Mouse (Mus musculus) frontal cortex, adult (tissue): ENCODE results near the gene Smc4.
A peak's percentile ranks its signal among the peaks of the same experiment; 100 is the strongest.
"Not testable (repeated sequence)": the region's sequence is repeated elsewhere in the genome, so short reads cannot be mapped to it uniquely, and the experiment has no call there.

Experiments
- ATAC-seq: cut with Nextera tagmentation; 2 replicates; pipeline ENCODE4 v1.9.2; 2017; ENCODE audit warnings: mild to moderate bottlenecking, moderate library complexity, mixed read lengths; ENCODE audit not compliant: low TSS enrichment

The Smc4 gene

DNA sequence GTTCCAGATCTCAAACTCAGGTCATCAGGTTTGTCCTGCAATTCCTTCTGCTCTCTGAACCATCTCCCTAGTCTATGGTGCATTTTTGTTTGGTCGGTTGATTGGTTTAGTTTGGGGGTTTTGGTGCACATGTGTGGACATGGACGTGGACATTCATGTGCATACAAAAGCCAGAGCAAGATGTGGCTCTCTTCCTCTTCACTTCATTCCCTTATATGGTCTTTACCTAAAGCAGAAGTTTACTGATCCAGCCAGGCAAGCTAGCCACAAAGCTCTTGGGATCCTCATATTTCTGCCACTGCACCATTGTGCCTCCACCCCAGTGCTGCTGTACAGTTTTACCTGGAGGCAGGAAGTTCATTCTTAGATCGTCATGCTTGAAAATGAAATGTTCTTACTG lies 12.6 kb downstream of the Smc4 start:
- ATAC-seq = no peak

DNA sequence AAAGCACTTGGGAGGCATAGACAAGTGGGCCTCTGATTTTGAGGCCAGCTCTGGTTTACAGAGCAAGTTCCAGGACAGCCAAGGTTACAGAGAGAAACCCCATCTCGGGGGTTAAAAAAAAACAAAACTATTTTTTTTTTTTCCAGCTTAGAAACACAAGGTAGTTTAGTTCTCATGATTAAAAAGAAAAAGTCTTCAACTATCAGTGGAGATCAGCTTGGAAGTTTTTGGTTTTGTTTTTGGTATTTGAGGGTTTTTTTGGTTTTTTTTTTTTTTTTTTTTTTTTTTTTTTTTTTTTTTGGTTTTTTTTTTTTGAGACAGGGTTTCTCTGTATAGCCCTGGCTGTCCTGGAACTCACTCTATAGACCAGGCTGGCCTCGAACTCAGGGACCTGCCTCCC lies 14.1 kb downstream of the Smc4 start:
- not testable (repeated sequence) for ATAC-seq

DNA sequence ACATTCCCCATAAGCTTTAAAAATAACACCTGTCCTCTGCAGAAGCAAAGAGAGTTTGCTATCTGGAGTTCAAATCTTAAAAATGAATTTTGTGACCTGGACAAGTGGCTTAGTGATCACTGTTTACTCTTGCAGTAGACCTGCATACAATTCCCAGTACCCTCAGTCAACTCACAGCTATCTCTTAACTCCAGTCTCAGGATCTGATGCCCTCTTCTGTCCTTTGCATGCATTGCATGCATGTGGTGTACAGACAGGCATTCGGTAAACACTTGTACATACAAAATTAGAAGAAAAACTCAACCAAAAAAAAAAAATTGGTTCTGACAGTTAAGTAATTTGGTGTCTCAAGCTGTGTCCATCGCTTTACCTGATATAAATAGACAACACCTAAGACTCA lies 15.7 kb downstream of the Smc4 start:
- ATAC-seq = no peak

DNA sequence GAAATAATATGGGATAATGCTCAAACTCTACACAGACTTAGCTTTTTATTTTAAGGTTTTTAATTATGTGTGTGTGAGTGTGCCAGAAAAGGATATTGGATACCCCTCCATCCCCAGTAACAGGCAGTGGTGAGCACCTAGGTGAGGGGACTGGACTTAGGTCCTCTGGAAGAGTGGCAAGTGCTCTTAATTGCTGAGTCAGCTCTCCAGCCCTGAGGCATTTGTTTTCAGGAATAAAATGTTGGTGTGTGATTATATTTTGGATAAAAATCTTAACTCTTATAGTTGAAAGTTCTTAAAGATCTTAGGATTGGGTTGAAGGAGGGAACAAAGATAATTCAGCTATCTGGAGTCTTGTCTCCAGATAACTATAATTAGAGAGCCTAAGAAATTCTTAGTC lies 16.2 kb downstream of the Smc4 start:
- ATAC-seq = no peak

DNA sequence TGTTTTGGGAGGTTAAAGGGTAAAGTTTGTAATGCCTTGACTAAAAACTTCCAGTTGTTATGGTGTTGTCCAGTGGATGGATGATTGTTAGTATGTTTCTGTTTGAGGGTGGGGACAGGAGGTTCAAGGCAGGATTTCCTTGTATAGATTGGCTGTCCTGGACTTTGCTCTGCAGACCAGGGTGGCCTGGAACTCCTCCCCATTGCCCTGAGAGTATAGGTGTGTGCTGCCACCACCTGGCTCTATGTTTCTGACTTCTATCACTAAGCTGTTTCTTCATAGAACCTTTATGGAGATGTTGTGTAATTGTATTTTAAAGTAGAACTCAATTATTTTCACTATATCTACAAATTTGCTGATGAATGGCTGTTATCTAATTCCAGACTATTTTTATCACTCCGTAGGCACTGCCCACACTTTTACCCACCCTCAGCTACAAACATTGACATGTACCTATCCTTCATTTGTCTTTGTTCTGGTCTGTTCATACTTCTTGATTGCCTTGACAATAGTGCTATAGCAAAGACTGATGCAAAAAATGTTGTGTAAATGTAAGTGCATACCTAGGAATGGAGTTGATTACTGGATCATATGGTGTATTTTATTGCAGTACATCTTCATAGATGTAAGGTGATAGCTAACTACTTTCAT lies 21.7 kb downstream of the Smc4 start:
- no peak for ATAC-seq

DNA sequence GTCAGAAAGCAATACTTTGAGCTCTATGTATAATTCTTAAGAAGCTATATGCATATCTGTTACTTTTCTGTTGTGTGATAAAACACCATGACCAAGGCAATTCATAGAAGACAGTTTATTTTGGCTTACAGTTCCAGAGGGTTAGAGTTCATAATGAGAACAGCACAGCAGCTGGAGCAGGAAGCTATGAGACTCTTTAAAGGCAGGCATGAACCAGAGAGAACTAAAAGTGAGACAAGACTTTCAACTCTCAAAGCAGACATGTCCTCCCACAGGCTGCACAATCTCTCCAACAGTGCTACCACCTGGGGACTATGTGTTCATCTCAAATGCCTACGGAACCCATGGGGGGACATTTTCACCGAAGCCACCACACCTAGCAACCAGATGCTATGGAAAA lies 35.6 kb downstream of the Smc4 start:
- no peak for ATAC-seq

DNA sequence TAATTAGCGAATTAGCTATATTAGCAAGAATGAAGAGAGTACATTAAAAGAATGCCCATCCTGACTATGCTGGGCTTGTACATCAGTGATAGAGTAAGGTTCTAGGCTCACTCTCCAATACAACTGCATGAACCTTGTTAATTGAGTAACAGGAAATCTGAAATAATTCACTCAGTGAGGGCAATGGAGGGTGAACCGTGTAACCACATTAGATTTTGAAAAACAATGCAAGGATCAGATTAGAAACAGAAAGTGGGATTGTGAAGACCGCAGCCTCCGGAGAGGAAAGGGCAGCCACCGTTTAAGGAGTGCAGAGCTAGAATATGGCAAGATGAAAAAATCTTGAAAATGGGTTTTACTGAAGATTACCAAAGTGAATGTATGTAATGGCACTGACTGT lies 36.8 kb downstream of the Smc4 start:
- ATAC-seq = no peak

DNA sequence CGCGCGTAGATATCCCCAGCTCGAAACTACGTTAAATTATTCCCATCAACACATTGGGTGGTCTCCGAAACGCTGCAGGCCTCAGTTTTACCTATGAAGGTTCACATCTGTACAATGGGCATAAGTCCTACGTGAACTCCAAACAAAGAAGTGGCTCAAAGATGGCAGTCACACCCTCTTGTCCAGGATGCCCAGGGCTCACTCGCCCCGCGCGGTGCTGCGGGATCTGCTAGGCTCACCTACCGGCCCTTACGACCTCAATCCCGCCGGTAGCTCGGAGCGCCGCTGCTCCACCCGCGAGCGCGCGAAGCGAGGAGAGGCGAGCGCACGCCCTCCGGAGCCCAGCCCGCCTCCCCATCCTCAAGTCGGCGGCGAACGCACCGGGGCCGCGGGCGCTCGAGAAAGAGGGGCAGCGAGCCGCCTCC lies 39.6 kb downstream of the Smc4 start:
- ATAC-seq = peak; percentile 62

DNA sequence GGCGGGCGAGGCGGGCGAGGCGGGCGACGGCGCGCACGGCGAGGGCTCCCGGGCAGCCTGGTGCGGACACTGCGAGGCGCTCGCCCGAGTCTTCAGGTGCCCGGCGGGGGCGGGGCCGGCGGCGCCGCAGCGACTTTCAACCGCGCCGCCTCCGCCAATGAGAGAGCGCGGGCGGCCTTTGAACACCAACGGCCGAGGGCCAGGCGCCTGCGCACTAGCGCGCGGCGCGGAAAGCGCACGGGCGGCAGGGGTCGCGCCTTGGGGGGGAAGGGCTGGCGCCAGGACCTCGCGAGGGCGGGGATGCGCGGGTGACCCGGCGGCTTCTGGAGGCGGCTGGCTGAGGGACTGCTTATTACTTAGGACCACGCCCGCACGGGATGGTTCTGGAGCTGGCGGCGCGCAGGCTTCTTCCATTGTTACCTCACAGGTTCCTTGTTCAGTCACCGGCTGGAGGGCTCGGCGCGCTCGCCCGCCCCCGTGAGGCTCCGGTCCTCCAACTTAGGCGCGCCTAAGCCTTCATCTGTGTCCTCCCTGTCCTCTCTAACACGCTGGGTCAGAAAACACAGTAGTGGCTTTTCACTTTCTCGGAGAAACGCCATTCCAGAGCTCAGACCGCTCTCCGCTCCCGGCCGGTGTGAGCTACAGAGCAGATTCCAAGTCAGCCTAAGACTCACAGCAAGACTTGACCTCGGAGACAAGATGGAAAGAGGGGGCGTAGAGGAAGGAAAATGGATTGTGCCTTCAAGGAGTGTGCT lies 40.3 kb downstream of the Smc4 start, which contains the start of gene Trim59:
TSS of gene Trim59 (minus strand) at position 111 of the 755 bp plus-strand sequence.
- ATAC-seq = peak; percentile 86

DNA sequence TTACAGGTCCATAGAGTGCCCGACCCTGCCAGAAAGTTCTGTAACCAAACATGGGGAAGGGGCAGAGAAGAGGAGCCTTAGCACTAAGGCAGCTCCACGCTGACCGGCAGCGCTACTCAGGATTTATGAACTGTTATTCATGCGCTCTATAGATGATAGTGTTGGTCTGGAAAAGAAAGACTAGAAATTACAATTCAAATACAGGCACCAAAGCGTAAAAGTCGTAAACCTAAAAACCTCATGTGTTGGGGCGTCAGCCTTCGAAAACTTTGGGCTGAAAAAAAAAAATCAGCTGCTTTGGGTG lies 40.8 kb downstream of the Smc4 start:
- ATAC-seq = peak; percentile 5; the same call in 1 of the 2 replicates

DNA sequence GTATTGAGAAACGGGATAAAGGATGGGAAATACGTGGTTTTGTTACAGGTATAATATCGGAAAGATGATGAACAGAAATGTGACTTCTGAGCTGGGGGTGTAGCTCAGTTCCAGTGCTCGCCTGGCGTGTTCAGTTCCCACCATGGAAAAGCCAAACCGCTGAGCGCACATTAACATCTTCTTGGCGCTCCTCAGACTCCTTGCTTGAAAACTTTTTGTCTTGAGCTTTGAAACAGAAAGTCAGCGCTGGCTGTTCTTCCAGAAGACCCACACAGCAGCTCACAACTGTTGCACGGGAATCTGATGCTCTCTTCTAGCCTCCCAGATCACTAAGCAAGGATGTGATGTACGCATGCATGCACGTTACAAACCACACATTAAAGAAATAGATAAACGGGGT lies 41.2 kb downstream of the Smc4 start:
- ATAC-seq = no peak

DNA sequence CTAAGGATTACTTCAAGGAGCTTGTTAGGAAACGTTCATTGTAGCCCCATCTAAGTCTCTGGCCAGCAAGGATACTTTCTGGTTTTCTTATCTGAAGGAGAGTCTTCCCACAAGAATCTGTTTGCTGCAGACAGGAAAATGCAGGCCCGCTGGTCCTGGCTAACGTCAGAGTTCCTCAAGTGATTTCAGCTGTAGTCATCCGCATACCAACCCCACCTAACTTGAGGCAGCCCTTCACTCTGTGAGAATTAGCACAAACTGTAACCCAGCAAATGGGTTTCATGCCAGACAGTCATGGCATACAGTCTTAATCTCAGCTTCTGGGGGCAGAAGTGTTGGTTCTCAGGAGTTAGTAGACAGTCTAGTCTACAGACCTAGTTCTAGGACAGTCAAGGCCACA lies 42.0 kb downstream of the Smc4 start:
- no peak for ATAC-seq

DNA sequence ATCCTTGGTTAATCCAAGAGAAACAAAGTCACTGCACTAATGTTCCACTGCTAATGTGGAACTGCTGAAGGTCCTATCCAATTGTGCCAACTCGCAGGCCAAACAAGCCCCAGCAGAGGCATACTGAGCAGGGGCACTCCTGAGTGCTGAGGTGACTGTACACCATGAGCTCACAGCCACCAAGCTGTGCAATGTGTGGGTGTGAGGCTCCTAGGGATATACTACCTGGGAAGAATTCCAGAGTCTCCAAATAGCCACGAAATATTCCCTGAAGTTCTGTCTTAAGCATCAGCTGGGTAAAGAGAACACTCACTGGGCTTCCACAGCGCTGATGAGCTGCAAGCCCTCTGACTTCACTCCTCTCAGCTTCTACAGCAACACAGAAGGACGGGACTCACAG lies 43.1 kb downstream of the Smc4 start:
- ATAC-seq = no peak

DNA sequence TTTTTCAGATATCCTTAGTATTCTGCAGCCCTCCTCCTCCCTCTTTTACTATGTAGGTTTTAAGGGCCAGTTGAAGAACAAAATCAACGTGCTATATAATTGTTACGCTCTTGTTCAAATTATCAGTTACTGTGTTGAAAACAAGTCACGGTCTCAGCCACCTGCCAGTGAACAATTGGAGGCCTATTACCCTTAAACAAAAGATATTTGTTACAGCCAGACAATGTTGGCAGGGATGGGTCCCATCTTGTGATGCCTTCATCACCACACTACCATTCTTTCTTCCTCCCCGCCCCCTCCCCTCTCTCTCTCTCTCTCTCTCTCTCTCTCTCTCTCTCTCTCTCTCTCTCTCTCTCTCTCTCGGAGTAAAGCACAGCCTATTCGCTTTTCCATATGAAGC lies 44.5 kb downstream of the Smc4 start:
- ATAC-seq = no peak

DNA sequence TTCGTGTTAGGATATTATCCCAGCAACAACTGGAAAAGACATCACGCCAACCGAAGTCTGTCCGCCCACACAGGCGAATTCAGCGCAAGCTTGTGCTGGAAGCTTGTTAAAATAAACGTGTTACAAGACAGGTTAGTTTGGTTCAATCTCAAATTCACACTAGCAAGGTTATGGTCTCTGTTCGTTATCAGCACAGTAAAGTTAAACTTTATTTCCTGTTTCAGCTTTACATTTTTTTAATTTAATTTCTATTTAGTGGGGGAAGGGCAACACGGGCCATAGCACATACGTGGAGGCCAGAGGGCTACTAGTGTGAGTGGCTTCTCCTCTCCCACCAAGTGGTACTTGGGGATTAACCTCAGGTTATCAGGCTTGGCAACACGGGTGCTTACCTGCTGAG lies 47.4 kb downstream of the Smc4 start:
- no peak for ATAC-seq

DNA sequence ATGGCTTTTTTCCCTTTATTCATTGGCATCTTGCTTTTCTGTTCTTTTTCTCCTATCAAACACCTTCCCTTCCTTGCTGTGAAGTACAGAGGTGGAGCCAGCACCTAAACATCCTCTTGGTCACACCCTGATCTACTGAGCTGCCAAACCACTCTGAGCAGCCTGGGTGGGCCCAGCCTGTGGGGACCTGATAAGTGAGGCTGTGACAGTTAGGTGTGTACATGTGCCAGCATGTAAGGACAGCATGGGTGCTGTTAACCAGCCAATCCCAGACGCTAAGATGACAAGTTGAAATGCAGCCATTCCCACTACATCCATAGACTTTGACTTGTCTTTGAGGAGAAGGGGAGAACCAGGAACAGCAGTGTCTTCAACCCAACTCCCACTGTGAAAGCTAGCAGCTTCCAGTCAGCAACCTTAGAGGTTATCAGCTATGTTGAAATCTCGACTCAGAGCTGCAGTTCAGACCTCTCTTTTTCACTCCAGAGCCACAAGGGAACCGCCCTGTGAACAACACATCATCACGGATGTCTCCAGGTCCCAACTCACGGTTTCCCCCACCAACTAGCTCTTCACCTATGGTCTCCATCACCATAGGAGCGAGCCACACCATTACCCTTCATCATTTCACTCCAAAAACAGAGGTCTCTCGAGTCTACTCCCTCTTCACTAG lies 50.4 kb downstream of the Smc4 start:
- ATAC-seq = no peak

DNA sequence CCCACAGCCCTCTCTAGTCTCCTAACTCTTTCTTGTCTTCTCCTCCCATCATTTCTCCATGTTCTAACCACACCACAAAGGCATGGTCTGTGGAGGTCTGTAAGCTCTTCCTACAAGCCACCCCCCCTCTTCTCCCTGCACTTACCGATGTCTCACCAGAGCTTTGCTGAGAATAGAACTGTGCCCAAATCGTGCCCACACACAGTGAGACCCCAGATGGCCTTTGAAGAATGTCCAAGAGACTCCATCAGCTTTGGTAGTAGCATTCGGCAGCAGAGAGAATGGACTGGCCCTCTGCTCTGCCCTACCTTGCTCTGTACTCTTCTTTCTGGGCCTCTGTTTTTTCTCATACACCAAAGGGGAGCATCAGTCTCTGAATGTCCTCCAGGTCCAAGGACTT lies 51.3 kb downstream of the Smc4 start:
- no peak for ATAC-seq

DNA sequence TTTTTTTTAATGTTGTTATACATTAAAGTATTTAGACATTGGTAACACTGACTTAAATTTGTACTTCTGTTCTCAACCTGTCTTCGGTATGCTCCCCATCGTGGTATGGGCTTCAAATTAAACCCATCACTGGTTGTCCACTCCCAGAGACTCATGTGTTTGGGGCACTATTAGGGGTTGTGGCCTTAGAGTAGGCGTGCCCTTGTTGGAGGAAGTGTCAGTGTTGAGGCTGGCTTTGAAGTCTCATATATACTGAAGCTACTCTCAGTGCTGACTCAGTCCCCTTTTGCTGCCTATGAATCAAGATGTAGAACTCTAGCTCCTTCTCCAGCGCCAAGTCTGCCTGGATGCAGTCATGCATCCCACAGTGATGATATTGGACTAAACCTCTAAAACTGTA lies 56.1 kb downstream of the Smc4 start:
- ATAC-seq = no peak

DNA sequence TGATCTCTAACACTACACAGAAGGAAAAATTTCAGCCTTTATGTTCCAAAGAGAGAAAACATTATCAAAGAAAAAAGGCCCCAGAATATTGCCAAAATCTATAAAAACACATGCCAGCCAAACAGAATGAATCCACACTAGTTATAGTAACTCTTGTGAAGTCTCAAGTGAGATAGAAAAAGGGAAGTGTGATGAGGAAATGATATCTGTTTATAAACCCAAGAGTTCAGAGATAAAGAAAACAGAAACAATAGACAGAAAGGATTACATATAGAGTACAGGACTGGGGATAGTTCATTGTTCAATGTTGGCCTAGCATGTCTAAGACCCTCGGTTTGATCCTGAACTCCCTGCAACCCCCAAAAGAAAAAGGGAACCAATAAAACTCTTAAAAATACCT lies 58.2 kb downstream of the Smc4 start:
- no peak for ATAC-seq

DNA sequence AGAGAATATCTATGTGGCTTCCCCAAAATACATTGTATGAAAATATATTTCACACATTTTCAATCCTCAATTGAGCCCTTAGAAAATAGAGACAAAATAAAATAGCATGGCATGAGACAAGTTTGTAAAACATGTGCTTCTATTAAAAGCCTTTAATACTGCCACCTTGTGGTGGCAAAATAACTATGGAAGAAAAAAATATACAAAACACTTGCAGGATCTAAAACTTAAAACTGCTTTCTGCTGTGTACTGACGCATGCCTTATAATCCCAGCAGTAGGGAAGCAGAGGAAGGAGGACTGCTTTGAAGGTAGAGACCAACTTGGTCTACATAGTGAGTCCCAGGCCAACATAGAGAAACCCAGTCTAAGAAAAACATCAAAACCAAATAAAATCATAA lies 59.5 kb downstream of the Smc4 start:
- ATAC-seq = peak; percentile 53
